Mouse (Mus musculus): ENCODE measurements around the gene Cdc26.

Gene Cdc26

DNA sequence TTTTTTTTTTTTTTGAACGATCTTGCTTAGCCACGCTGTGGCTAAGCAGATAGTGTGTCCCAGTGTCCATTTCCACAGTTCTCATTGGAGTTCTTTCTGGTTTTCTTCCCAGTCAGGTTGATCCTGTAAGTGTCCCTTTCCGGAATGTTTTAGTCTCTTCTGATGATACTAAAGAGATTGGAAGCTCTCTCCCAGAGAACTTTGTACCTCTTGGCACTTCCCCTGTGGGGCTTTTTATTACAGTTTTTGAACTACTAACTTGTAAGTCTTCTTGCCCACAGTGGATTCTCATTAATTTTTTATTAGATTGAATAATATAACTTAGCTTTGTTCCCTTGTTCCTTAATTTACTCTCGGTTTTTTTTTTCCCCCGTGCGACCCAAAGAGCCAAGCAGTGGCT is 46.9 kb downstream of the Cdc26 start:
- peak; percentile 9 for DNase-seq (ENCODE audit: low spot score)

GRCm38 (mm10) chr4:62360805-62361455 is 47.5 kb downstream of the Cdc26 start:
- no peak for DNase-seq (ENCODE audit: low spot score)

DNA sequence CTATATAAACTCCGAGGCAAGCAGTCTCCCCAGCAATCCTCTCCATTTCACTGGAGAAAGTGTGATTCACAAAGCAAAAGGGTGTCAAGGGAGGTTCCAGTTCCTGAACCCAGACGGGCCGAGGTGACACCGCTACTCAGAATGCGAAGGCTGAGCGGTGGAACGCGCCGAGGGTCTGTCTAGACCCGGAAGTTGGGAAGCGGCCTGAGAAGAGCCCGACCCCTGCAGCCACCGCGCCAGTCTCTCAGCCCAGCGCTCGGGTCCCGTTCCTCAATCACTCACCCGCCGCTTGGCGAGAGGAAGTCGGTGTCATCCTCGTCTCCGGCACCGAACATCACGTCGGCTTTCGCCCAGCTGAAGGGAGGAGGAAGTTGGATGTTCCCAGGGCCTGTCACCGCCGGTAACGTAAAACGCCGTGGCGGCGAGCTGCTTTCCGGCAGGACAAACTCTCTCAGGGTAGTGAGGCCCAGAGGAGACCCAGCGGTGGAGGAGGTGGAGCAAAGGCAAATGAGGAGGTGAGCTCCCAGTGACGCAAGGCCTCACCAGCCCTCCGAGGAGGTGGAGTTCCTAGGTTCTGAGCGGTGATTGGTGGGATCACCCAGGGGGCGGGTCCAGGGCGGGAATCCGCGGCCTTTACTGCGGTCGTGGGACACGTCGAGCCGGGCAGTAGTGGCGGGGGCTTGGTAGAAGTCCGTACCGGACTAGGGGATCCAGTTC is 48.2 kb downstream of the Cdc26 start, which contains the start of the genes Fkbp15 and Slc31a1:
Fkbp15 (minus strand) TSS at position 461 of the 717 bp plus-strand sequence.
Slc31a1 (plus strand) TSS at position 640 of the 717 bp plus-strand sequence.
- DNase-seq (ENCODE audit: low spot score), result peak; percentile 99

- no peak for DNase-seq (ENCODE audit: low spot score)
These were observed 49.1 kb downstream of the Cdc26 start for GRCm38 (mm10) chr4:62359256-62359775.

GRCm38 (mm10) chr4:62357631-62358148 is 50.8 kb downstream of the Cdc26 start:
- DNase-seq (ENCODE audit: low spot score), result no peak

GRCm38 (mm10) chr4:62349371-62349770 is 59.1 kb downstream of the Cdc26 start:
- DNase-seq (ENCODE audit: low spot score), result no peak

GRCm38 (mm10) chr4:62348329-62348705 is 60.1 kb downstream of the Cdc26 start:
- no peak for DNase-seq (ENCODE audit: low spot score)

GRCm38 (mm10) chr4:62347605-62348328 is 60.7 kb downstream of the Cdc26 start:
- no peak for DNase-seq (ENCODE audit: low spot score)

DNA sequence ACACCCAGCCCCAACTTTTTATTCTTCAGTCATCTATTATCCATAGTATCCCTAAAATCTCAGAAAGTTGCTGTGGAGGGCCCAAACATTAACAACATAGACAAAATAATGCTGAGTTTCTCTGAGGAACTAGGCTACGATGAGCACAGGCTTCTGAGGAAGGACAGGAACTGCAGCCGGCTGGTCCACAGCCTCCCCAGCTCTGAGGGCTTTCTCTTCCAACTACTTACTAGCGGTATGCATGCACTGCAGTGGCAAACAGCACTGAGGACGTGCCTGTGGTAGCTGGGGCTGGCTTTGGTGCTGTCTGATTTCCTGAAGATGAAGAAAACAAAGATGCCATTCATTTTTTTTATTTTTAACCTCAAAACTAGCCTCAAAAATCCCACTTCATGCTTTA is 62.6 kb downstream of the Cdc26 start:
- DNase-seq (ENCODE audit: low spot score), result no peak

DNA sequence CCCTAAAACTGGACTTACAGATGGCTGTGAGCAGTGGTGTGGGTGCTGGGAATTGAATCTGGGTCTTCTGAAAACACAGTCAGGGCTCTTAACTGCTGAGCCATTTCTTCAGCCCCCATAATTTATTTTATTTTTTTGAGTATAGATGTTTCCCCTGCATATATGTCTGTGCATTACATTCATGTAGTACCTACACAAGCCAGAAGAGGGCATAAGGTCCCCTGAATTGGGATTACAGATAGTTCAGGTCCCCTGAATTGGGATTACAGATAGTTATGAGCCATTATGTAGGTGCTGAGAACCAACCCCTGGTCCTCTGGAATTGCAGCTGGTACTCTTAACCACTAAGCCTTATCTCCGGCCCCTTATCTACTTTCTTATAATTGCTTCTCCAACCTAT is 64.4 kb downstream of the Cdc26 start:
- DNase-seq (ENCODE audit: low spot score), result peak; percentile 36

DNA sequence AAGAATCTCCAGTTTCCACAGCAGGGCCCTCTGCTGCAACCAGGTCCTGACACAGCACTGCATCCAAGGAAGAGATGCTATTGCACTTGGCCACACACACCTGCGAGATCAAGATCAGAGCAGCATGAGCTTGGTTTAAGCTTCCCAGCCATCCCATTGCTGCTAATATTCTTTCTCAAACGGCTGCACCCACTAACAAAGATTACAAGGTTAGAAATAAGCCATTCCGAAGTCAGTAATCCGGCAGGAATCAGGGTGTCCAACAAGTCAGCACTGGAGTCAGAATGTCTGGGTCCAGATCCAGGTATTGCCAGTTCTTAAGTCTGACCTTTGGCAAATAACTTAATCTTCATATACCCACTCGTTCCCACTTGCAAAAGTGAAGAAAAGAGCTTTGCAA is 69.9 kb downstream of the Cdc26 start:
- no peak for DNase-seq (ENCODE audit: low spot score)
